Mouse (Mus musculus): ENCODE data around the gene Trhr2.

The Trhr2 gene

DNA sequence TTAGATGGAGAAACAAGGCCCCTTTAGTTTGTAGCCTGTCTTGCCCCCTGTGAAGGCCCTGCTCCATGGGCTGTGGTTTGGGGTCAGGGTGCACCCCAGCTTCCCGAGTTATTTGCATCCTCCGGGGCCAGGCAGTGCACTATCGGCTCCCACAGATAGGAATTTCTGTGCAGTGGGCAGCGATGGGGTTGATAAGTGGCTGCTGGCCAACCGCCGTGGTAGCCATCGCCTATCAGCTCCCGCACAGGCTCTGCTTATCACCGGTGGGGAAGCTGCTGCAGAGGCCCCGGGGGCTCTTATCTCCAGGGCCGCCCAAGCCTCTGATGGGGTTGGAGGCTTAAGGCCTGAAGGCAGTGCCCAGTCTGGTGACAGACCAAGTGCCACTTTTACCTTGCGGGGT, 51.3 kb downstream of the Trhr2 start:
- in situ Hi-C loops (cut with MboI, MseI), result no loop called here

DNA sequence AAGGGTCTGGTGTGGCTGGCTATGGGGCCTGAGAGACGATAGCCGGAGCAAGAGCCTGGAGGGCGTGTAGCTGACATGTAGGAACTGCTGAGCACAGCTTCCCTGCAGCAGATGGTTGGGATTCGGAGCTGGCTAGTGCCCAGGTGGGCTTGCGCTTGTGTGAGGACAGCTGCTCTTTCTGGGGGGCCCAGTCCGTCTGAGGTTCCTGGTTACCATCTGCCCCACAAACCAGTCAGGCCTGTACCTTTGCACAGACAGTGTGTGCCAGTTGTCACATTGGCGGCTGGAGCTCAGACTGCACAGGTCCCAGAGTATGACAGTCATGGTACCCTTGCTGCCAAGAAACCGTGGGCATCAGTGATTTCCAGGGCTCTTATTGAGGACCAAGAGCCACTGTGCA, 52.7 kb downstream of the Trhr2 start:
- in situ Hi-C loops (cut with MboI, MseI), result no loop called here
